Mouse (Mus musculus) MEL (cell line): Measurements from ENCODE around the gene Alox8. TPM values are rescaled to one million over a fixed set of nuclear protein-coding genes. Genes with fewer than 3 reads are reported as not detected.

ENCODE experiments used
- DNase-seq: peaks from one replicate; pipeline ENCODE4 v3.0.0; 2011; ENCODE audit warnings: low read depth, low spot score
- H3K27ac ChIP-seq: 2 replicates; pipeline ENCODE4 v1.5.1; 2012; ENCODE audit warnings: low read depth, mild to moderate bottlenecking, control low read depth, low read length, moderate library complexity; ENCODE audit not compliant: control insufficient read depth
- H3K27me3 ChIP-seq, 2 experiments: fragments of 150-350 bp in 1 of 2; sonication (generic) in 1 of 2; 2 replicates each; pipeline ENCODE4 v1.6.1; 2012; ENCODE audit warnings: low read length in 2 of 2, mild to moderate bottlenecking in 2 of 2, improper control_type of control experiment in 1 of 2, moderate library complexity in 1 of 2; ENCODE audit not compliant: insufficient read depth in 2 of 2, control insufficient read depth in 1 of 2
- H3K36me3 ChIP-seq, 2 experiments: 2 replicates each; pipeline ENCODE4 v1.6.1; 2012 to 2014; ENCODE audit warnings: low read length in 2 of 2, improper control_type of control experiment in 1 of 2, inconsistent platforms in 1 of 2, mild to moderate bottlenecking in 1 of 2; ENCODE audit not compliant: insufficient read depth in 2 of 2, control insufficient read depth in 1 of 2
- H3K4me1 ChIP-seq, 2 experiments: fragments of 150-350 bp in 1 of 2; sonication (generic) in 1 of 2; 2 replicates each; pipeline ENCODE4 v1.6.1; 2012; ENCODE audit warnings: low read length in 2 of 2, improper control_type of control experiment in 1 of 2, mild to moderate bottlenecking in 1 of 2; ENCODE audit not compliant: insufficient read depth in 2 of 2, control insufficient read depth in 1 of 2
- H3K4me3 ChIP-seq, 2 experiments: fragments of 150-350 bp in 1 of 2; sonication (generic) in 1 of 2; 2 replicates each; pipeline ENCODE4 v1.5.1; 2012; ENCODE audit warnings: low read depth in 2 of 2, low read length in 2 of 2, mild to moderate bottlenecking in 2 of 2, moderate library complexity in 2 of 2, control low read depth in 1 of 2, improper control_type of control experiment in 1 of 2; ENCODE audit not compliant: control insufficient read depth in 1 of 2, insufficient read depth in 1 of 2
- H3K79me2 ChIP-seq: 2 replicates; pipeline ENCODE4 v1.6.1; 2012; ENCODE audit warnings: mild to moderate bottlenecking, low read length, moderate library complexity; ENCODE audit not compliant: control insufficient read depth, poor library complexity, insufficient read depth
- H3K9ac ChIP-seq: 2 replicates; pipeline ENCODE4 v1.6.1; 2012; ENCODE audit warnings: low read depth, mild to moderate bottlenecking, control low read depth, low read length, moderate library complexity; ENCODE audit not compliant: control insufficient read depth, poor library complexity, severe bottlenecking
- H3K9me3 ChIP-seq: fragments of 150-350 bp; sonication (generic); replicated peaks from 2 replicates; pipeline ENCODE4 v1.6.1; 2012; ENCODE audit warnings: mild to moderate bottlenecking, low read length, improper control_type of control experiment, moderate library complexity; ENCODE audit not compliant: insufficient read depth
- BHLHE40 ChIP-seq: IDR thresholded peaks from 2 replicates; pipeline ENCODE4 v1.6.1; 2012; ENCODE audit warnings: low read depth, mild to moderate bottlenecking, inconsistent platforms, low read length, improper control_type of control experiment, borderline replicate concordance
- CHD1 ChIP-seq: IDR thresholded peaks from 2 replicates; pipeline ENCODE4 v1.6.1; 2012; ENCODE audit warnings: low read depth, mild to moderate bottlenecking, inconsistent platforms, low read length, improper control_type of control experiment
- CHD2 ChIP-seq: IDR thresholded peaks from 2 replicates; pipeline ENCODE4 v1.6.1; 2011; ENCODE audit warnings: low read length, improper control_type of control experiment
- CTCF ChIP-seq, 3 experiments: IDR thresholded peaks in 2 of 3; conservative IDR thresholded peaks in 1 of 3; 2 replicates each; pipeline ENCODE4 v1.5.1; 2011 to 2012; ENCODE audit warnings: low read length in 3 of 3, low read depth in 2 of 3, mild to moderate bottlenecking in 2 of 3, improper control_type of control experiment in 1 of 3, inconsistent platforms in 1 of 3, mixed read lengths in 1 of 3, moderate library complexity in 1 of 3; ENCODE audit not compliant: control insufficient read depth in 1 of 3, insufficient read depth in 1 of 3, poor library complexity in 1 of 3, severe bottlenecking in 1 of 3
- E2F4 ChIP-seq: IDR thresholded peaks from 2 replicates; pipeline ENCODE4 v1.6.1; 2011; ENCODE audit warnings: low read depth, low read length, improper control_type of control experiment, borderline replicate concordance
- EP300 ChIP-seq, 2 experiments: IDR thresholded peaks; 2 replicates each; pipeline ENCODE4 v1.6.1; 2011; ENCODE audit warnings: improper control_type of control experiment in 2 of 2, low read length in 2 of 2, low read depth in 1 of 2, mild to moderate bottlenecking in 1 of 2
- GABPA ChIP-seq: IDR thresholded peaks from 2 replicates; pipeline ENCODE4 v1.6.1; 2012; ENCODE audit warnings: low read depth, mild to moderate bottlenecking, inconsistent platforms, low read length, improper control_type of control experiment, moderate library complexity
- GATA1 ChIP-seq: IDR thresholded peaks from 2 replicates; pipeline ENCODE4 v1.6.1; 2011; ENCODE audit warnings: low read depth, low read length, improper control_type of control experiment
- JUND ChIP-seq: IDR thresholded peaks from 2 replicates; pipeline ENCODE4 v1.6.1; 2011; ENCODE audit warnings: low read depth, mild to moderate bottlenecking, improper control_type of control experiment, low read length
- KAT2A ChIP-seq: conservative IDR thresholded peaks from 2 replicates; pipeline ENCODE4 v1.6.1; 2012; ENCODE audit warnings: low read depth, low read length, improper control_type of control experiment, inconsistent platforms
- MAFK ChIP-seq: IDR thresholded peaks from 2 replicates; pipeline ENCODE4 v1.6.1; 2011; ENCODE audit warnings: low read depth, mild to moderate bottlenecking, low read length, improper control_type of control experiment, borderline replicate concordance
- MAX ChIP-seq: IDR thresholded peaks from 2 replicates; pipeline ENCODE4 v1.6.1; 2011; ENCODE audit warnings: low read length, improper control_type of control experiment
- MAZ ChIP-seq: IDR thresholded peaks from 2 replicates; pipeline ENCODE4 v1.6.1; 2012; ENCODE audit warnings: low read depth, mild to moderate bottlenecking, inconsistent platforms, low read length, improper control_type of control experiment
- MEF2A ChIP-seq: IDR thresholded peaks from 2 replicates; pipeline ENCODE4 v1.6.1; 2014; ENCODE audit warnings: low read depth, mild to moderate bottlenecking, inconsistent platforms, low read length, improper control_type of control experiment; ENCODE audit not compliant: poor library complexity, insufficient replicate concordance, severe bottlenecking; ENCODE audit errors: extremely low read depth
- MXI1 ChIP-seq: IDR thresholded peaks from 2 replicates; pipeline ENCODE4 v1.6.1; 2011; ENCODE audit warnings: mild to moderate bottlenecking, low read depth, low read length, improper control_type of control experiment
- MYB ChIP-seq: IDR thresholded peaks from 2 replicates; pipeline ENCODE4 v1.6.1; 2011; ENCODE audit warnings: mild to moderate bottlenecking, low read depth, low read length, improper control_type of control experiment
- POLR2AphosphoS2 ChIP-seq: IDR thresholded peaks from 2 replicates; pipeline ENCODE4 v1.6.1; 2011; ENCODE audit warnings: low read length, improper control_type of control experiment
- POLR2AphosphoS5 ChIP-seq: IDR thresholded peaks from 2 replicates; pipeline ENCODE4 v1.6.1; 2012; ENCODE audit warnings: low read depth, borderline replicate concordance, mild to moderate bottlenecking, inconsistent platforms, low read length, moderate library complexity, mixed read lengths
- RAD21 ChIP-seq: IDR thresholded peaks from 2 replicates; pipeline ENCODE4 v1.6.1; 2011; ENCODE audit warnings: mild to moderate bottlenecking, low read depth, low read length, improper control_type of control experiment
- SIN3A ChIP-seq: IDR thresholded peaks from 2 replicates; pipeline ENCODE4 v1.6.1; 2012; ENCODE audit warnings: low read length, improper control_type of control experiment, inconsistent platforms
- SMC3 ChIP-seq: IDR thresholded peaks from 2 replicates; pipeline ENCODE4 v1.6.1; 2011; ENCODE audit warnings: low read depth, low read length, improper control_type of control experiment
- TAL1 ChIP-seq: IDR thresholded peaks from 2 replicates; pipeline ENCODE4 v1.6.1; 2012; ENCODE audit warnings: mild to moderate bottlenecking, inconsistent platforms, low read length, moderate library complexity, mixed read lengths
- TBP ChIP-seq: IDR thresholded peaks from 2 replicates; pipeline ENCODE4 v1.8.0; 2011; ENCODE audit warnings: low read depth, low read length, improper control_type of control experiment
- TCF12 ChIP-seq: IDR thresholded peaks from 2 replicates; pipeline ENCODE4 v1.6.1; 2014; ENCODE audit warnings: low read depth, mild to moderate bottlenecking, inconsistent platforms, low read length, improper control_type of control experiment, moderate library complexity
- UBTF ChIP-seq: IDR thresholded peaks from 2 replicates; pipeline ENCODE4 v1.6.1; 2012; ENCODE audit warnings: low read depth, mild to moderate bottlenecking, inconsistent platforms, low read length, improper control_type of control experiment, moderate library complexity, borderline replicate concordance; ENCODE audit not compliant: insufficient read depth
- USF2 ChIP-seq, 2 experiments: IDR thresholded peaks; 2 replicates each; pipeline ENCODE4 v1.6.1; 2011 to 2012; ENCODE audit warnings: improper control_type of control experiment in 2 of 2, low read length in 2 of 2, borderline replicate concordance in 1 of 2, inconsistent platforms in 1 of 2, low read depth in 1 of 2, mild to moderate bottlenecking in 1 of 2; ENCODE audit not compliant: insufficient read depth in 1 of 2
- ZC3H11A ChIP-seq: IDR thresholded peaks from 2 replicates; pipeline ENCODE4 v1.6.1; 2012; ENCODE audit warnings: low read depth, mild to moderate bottlenecking, inconsistent platforms, low read length, improper control_type of control experiment
- ZMIZ1 ChIP-seq: IDR thresholded peaks from 2 replicates; pipeline ENCODE4 v1.6.1; 2012; ENCODE audit warnings: low read depth, mild to moderate bottlenecking, inconsistent platforms, low read length, improper control_type of control experiment, moderate library complexity
- ZNF384 ChIP-seq: IDR thresholded peaks from 2 replicates; pipeline ENCODE4 v1.6.1; 2012; ENCODE audit warnings: low read depth, mild to moderate bottlenecking, inconsistent platforms, low read length, improper control_type of control experiment
- polyA plus RNA-seq, 2 experiments: library from polyadenylated mRNA; stranded (reverse) in 1 of 2; unstranded in 1 of 2; fragments of >175 nt in 1 of 2; fragments of >200 nt in 1 of 2; gene quantifications; 2 replicates each; pipeline versions ENCODE4 v1.2.1 to v1.2.4; 2012; ENCODE audit warnings: low replicate concordance in 2 of 2, low read depth in 1 of 2; ENCODE audit not compliant: insufficient read length in 2 of 2, insufficient read depth in 1 of 2, missing spikeins in 1 of 2
- total RNA-seq: library from RNA; depleted of rRNA; stranded (reverse); fragments of 300-350 nt; gene quantifications from 2 replicates; pipeline ENCODE4 v1.2.3, GENCODE M21; 2012

The Alox8 gene
- total and polyA plus RNA-seq, 3 experiments, result 0.07 to 0.31 TPM; not detected in 1

GRCm38 (mm10) chr11:69199251-69199650 lies 1.6 kb upstream of the Alox8 start:
- Histone ChIP-seq H3K9ac (no peak overlapping the region), H3K27me3 (peaks cover 19 to 24% of the 10 kb centered on the region in 2 experiments), H3K79me2 (no peaks in the 10 kb centered on the region), H3K27ac (no peak overlapping the region), H3K9me3 (no peaks in the 10 kb centered on the region), H3K4me1 (no peaks in the 10 kb centered on the region), H3K36me3 (no peaks in the 10 kb centered on the region), H3K4me3 (no peak overlapping the region)
- no peak for DNase-seq
- TF ChIP-seq TBP (no peak), ZC3H11A (no peak), JUND (no peak), USF2 (IDR thresholded peaks at IDR 0.05; ENCODE audit: borderline replicate concordance in 1 of 2, insufficient read depth in 1 of 2, low read depth in 1 of 2, low read length in 2 of 2) (no peak), POLR2AphosphoS2 (no peak), MAX (no peak), GABPA (no peak), ZMIZ1 (no peak), BHLHE40 (no peak), SMC3 (no peak), MEF2A (no peak), ZNF384 (no peak), MAZ (no peak), CHD2 (no peak), E2F4 (no peak), TAL1 (no peak), CHD1 (no peak), CTCF (IDR thresholded peaks at IDR 0.05 in 2 of 3, conservative IDR thresholded peaks at IDR 0.05 in 1 of 3; ENCODE audit: control insufficient read depth in 1 of 3, insufficient read depth in 1 of 3, low read depth in 2 of 3, low read length in 3 of 3, poor library complexity in 1 of 3, severe bottlenecking in 1 of 3) (no peak)

- Histone ChIP-seq H3K4me1 (no peaks in the 10 kb centered on the region), H3K9me3 (no peaks in the 10 kb centered on the region), H3K27ac (no peak overlapping the region), H3K27me3 (peaks cover 16 to 20% of the 10 kb centered on the region in 2 experiments), H3K4me3 (no peak overlapping the region), H3K36me3 (no peaks in the 10 kb centered on the region), H3K9ac (no peak overlapping the region), H3K79me2 (no peaks in the 10 kb centered on the region)
- no peak for TF ChIP-seq UBTF
- no peak for TF ChIP-seq RAD21
- TF ChIP-seq TCF12, result no peak
- no peak for TF ChIP-seq SIN3A
- no peak for TF ChIP-seq MXI1
- no peak for TF ChIP-seq TBP
- no peak for TF ChIP-seq POLR2AphosphoS5
- no peak for TF ChIP-seq KAT2A
- no peak for TF ChIP-seq EP300 (IDR thresholded peaks at IDR 0.05; ENCODE audit: low read depth in 1 of 2, low read length in 2 of 2)
- TF ChIP-seq SMC3, result no peak
- no peak for TF ChIP-seq E2F4
- TF ChIP-seq GATA1, result no peak
- TF ChIP-seq BHLHE40, result no peak
- no peak for TF ChIP-seq MYB
- no peak for TF ChIP-seq GABPA
- no peak for TF ChIP-seq CHD2
- TF ChIP-seq MAFK, result no peak
- DNase-seq, result no peak
Observed at GRCm38 (mm10) chr11:69197194-69197593, 449 bp downstream of the Alox8 start.
